Comparison of ENCODE assay signal across 18 mouse cellular contexts in genomic region chr4:111473014-111473413, GRCm38 (mm10). TPM values are rescaled to one million over a fixed set of nuclear protein-coding genes. Genes with fewer than 3 reads are reported as not detected.
DNase-seq lines count a peak whose midpoint lies in the region; ATAC-seq and TF ChIP-seq lines count a peak whose summit lies in the region.
"Had no signal": no experiment of that assay in that cellular context is flagged by ENCODE, and none has a peak within 500 bp of the region (broad histone marks: within the 10 kb centered on the region; RNA-seq: fewer than 3 reads in every experiment).

No protein-coding gene starts in this region.

- no peak overlapping the region for H3K27ac ChIP-seq in embryonic facial prominence, embryonic 14.5 days (replicated peaks; ENCODE audit: low read depth, low read length)
- no peak overlapping the region for H3K27ac ChIP-seq in embryonic facial prominence, embryonic 10.5 days (replicated peaks)
- no peak overlapping the region for H3K27ac ChIP-seq in stomach, embryonic 16.5 days (ENCODE audit: low read length)
- H3K27ac ChIP-seq in stomach, postnatal 0 days (replicated peaks) = no peak overlapping the region
- H3K27ac ChIP-seq in lung, postnatal 0 days (ENCODE audit: low read length) = no peak overlapping the region
- H3K27ac ChIP-seq: embryonic facial prominence, embryonic 12.5 days; liver, embryonic 12.5 days; lung, embryonic 15.5 days had no signal

- no peak for TF ChIP-seq EP300 in stomach, postnatal 0 days (optimal IDR thresholded peaks at IDR 0.05)
- TF ChIP-seq EP300 in lung, postnatal 0 days (IDR thresholded peaks at IDR 0.05) = no peak

- H3K9ac ChIP-seq in embryonic facial prominence, embryonic 14.5 days (ENCODE audit: low read depth, low read length) = no peak overlapping the region
- H3K9ac ChIP-seq in stomach, embryonic 16.5 days (ENCODE audit: low read length) = no peak overlapping the region
- no peak overlapping the region for H3K9ac ChIP-seq in stomach, postnatal 0 days (ENCODE audit: low read length)
- no peak overlapping the region for H3K9ac ChIP-seq in lung, postnatal 0 days (replicated peaks; ENCODE audit: low read depth)
- H3K9ac ChIP-seq: embryonic facial prominence, embryonic 12.5 days; liver, embryonic 12.5 days; lung, embryonic 15.5 days had no signal

- 38% methylated on average over 1 of the region's 1 CpGs for WGBS in embryonic facial prominence, embryonic 14.5 days
- 84% methylated on average over 1 of the region's 1 CpGs for WGBS in embryonic facial prominence, embryonic 10.5 days
- 50% methylated on average over 1 of the region's 1 CpGs for WGBS in stomach, embryonic 16.5 days
- WGBS in stomach, postnatal 0 days = 24% methylated on average over 1 of the region's 1 CpGs
- 55% methylated on average over 1 of the region's 1 CpGs for WGBS in lung, postnatal 0 days

- no peaks in the 10 kb centered on the region for H3K36me3 ChIP-seq in embryonic facial prominence, embryonic 14.5 days (ENCODE audit: control insufficient read depth, insufficient read depth, low read length)
- no peaks in the 10 kb centered on the region for H3K36me3 ChIP-seq in embryonic facial prominence, embryonic 10.5 days (replicated peaks)
- H3K36me3 ChIP-seq in stomach, embryonic 16.5 days (ENCODE audit: control insufficient read depth, insufficient read depth, low read length) = no peaks in the 10 kb centered on the region
- H3K36me3 ChIP-seq in stomach, postnatal 0 days (ENCODE audit: control insufficient read depth, insufficient read depth, low read length) = no peaks in the 10 kb centered on the region
- H3K36me3 ChIP-seq in lung, postnatal 0 days (ENCODE audit: insufficient read depth, low read length) = no peaks in the 10 kb centered on the region
- H3K36me3 ChIP-seq: embryonic facial prominence, embryonic 12.5 days; liver, embryonic 12.5 days; lung, embryonic 15.5 days had no signal

- TF ChIP-seq CTCF in stomach, postnatal 0 days (IDR thresholded peaks at IDR 0.05; ENCODE audit: low read depth) = no peak
- TF ChIP-seq CTCF in lung, postnatal 0 days (IDR thresholded peaks at IDR 0.05) = no peak

- no peak overlapping the region for H3K4me3 ChIP-seq in embryonic facial prominence, embryonic 14.5 days (ENCODE audit: low read depth, low read length)
- H3K4me3 ChIP-seq in embryonic facial prominence, embryonic 10.5 days = no peak overlapping the region
- H3K4me3 ChIP-seq in stomach, embryonic 16.5 days (replicated peaks; ENCODE audit: low read length) = no peak overlapping the region
- H3K4me3 ChIP-seq in stomach, postnatal 0 days (ENCODE audit: low read depth, low read length) = no peak overlapping the region
- H3K4me3 ChIP-seq in lung, postnatal 0 days (ENCODE audit: low read depth, low read length) = no peak overlapping the region
- H3K4me3 ChIP-seq: embryonic facial prominence, embryonic 12.5 days; erythroblast, embryonic 14.5 days; liver, embryonic 12.5 days; lung, embryonic 15.5 days had no signal

- no peaks in the 10 kb centered on the region for H3K27me3 ChIP-seq in embryonic facial prominence, embryonic 14.5 days (replicated peaks; ENCODE audit: control insufficient read depth, insufficient read depth, low read length)
- H3K27me3 ChIP-seq in embryonic facial prominence, embryonic 10.5 days (replicated peaks; ENCODE audit: low read depth, poor library complexity, severe bottlenecking) = no peaks in the 10 kb centered on the region
- no peaks in the 10 kb centered on the region for H3K27me3 ChIP-seq in stomach, embryonic 16.5 days (ENCODE audit: control insufficient read depth, insufficient read depth, low read length)
- no peaks in the 10 kb centered on the region for H3K27me3 ChIP-seq in stomach, postnatal 0 days (ENCODE audit: control insufficient read depth, insufficient read depth, low read length)
- H3K27me3 ChIP-seq in lung, postnatal 0 days (replicated peaks; ENCODE audit: insufficient read depth, low read length) = no peaks in the 10 kb centered on the region
- H3K27me3 ChIP-seq: embryonic facial prominence, embryonic 12.5 days; liver, embryonic 12.5 days; lung, embryonic 15.5 days had no signal

- no peak overlapping the region for H3K4me2 ChIP-seq in embryonic facial prominence, embryonic 14.5 days (ENCODE audit: low read depth, low read length)
- H3K4me2 ChIP-seq in stomach, embryonic 16.5 days (ENCODE audit: low read depth, low read length) = no peak overlapping the region
- H3K4me2 ChIP-seq in stomach, postnatal 0 days (replicated peaks; ENCODE audit: low read depth) = no peak overlapping the region
- H3K4me2 ChIP-seq in lung, postnatal 0 days (replicated peaks; ENCODE audit: low read depth, low read length) = no peak overlapping the region
- H3K4me2 ChIP-seq: embryonic facial prominence, embryonic 12.5 days; heart, embryonic 11.5 days; liver, embryonic 12.5 days; lung, embryonic 15.5 days had no signal

- peak; percentile 63 for DNase-seq in embryonic facial prominence, embryonic 14.5 days (ENCODE audit: low spot score)
- DNase-seq in embryonic facial prominence, embryonic 10.5 days (ENCODE audit: low spot score) = no peak
- DNase-seq in stomach, postnatal 0 days (ENCODE audit: low spot score) = no peak
- peak; percentile 68 for DNase-seq in lung, postnatal 0 days (ENCODE audit: low spot score)
- DNase-seq in layer of hippocampus, adult 11-12 months (ENCODE audit: low spot score) = no peak
- DNase-seq in thymus, adult 18-20 months = no peak
- DNase-seq in urinary bladder, postnatal 4 days (ENCODE audit: low spot score in 2 of 2) = no peak
- DNase-seq: adrenal gland, postnatal 36 days; cerebellum, adult 11-12 months; cerebellum, postnatal 14 days; kidney, adult 11 months; left cerebral cortex, postnatal 4 days had no signal

- ATAC-seq in embryonic facial prominence, embryonic 14.5 days (ENCODE audit: low read depth) = no peak
- ATAC-seq in stomach, embryonic 16.5 days (ENCODE audit: insufficient read depth, low FRiP score) = 0 out of 2 replicates have a peak, but pooled peaks have one; percentile 30
- no peak for ATAC-seq in stomach, postnatal 0 days (ENCODE audit: low FRiP score, low TSS enrichment)
- peak; percentile 79 for ATAC-seq in lung, postnatal 0 days
- ATAC-seq: liver, embryonic 12.5 days had no signal

- no peaks in the 10 kb centered on the region for H3K9me3 ChIP-seq in embryonic facial prominence, embryonic 14.5 days (ENCODE audit: control insufficient read depth, low read length)
- no peaks in the 10 kb centered on the region for H3K9me3 ChIP-seq in embryonic facial prominence, embryonic 10.5 days
- no peaks in the 10 kb centered on the region for H3K9me3 ChIP-seq in stomach, embryonic 16.5 days (replicated peaks; ENCODE audit: control insufficient read depth, low read length)
- no peaks in the 10 kb centered on the region for H3K9me3 ChIP-seq in stomach, postnatal 0 days (ENCODE audit: control insufficient read depth, low read length)
- no peaks in the 10 kb centered on the region for H3K9me3 ChIP-seq in lung, postnatal 0 days (ENCODE audit: low read length)
- H3K9me3 ChIP-seq: embryonic facial prominence, embryonic 12.5 days; liver, embryonic 12.5 days; lung, embryonic 15.5 days had no signal

- H3K4me1 ChIP-seq in embryonic facial prominence, embryonic 14.5 days (ENCODE audit: control insufficient read depth, insufficient read depth, low read length) = peaks cover 8% of the 10 kb centered on the region; the same call in 1 of the 2 replicates
- H3K4me1 ChIP-seq in embryonic facial prominence, embryonic 10.5 days = 0 out of 2 replicates have a peak, but pooled peaks cover 9% of the 10 kb centered on the region
- no peaks in the 10 kb centered on the region for H3K4me1 ChIP-seq in stomach, embryonic 16.5 days (ENCODE audit: control insufficient read depth, insufficient read depth, low read length)
- no peaks in the 10 kb centered on the region for H3K4me1 ChIP-seq in stomach, postnatal 0 days (replicated peaks; ENCODE audit: control insufficient read depth, insufficient read depth)
- H3K4me1 ChIP-seq in lung, postnatal 0 days (ENCODE audit: insufficient read depth, low read depth, low read length) = no peaks in the 10 kb centered on the region
- H3K4me1 ChIP-seq: embryonic facial prominence, embryonic 12.5 days; liver, embryonic 12.5 days had no signal

RNA-seq across cellular contexts. Expression of gene Bend5, which starts 58.2 kb away (rescaled TPM):
- 63.6 and 68.5 TPM in 2 replicates for polyA plus RNA-seq in embryonic facial prominence, embryonic 14.5 days (2014; fragmentation: Nextera tagmentation; extraction: Ambion mirVana)
- 31.0 and 35.8 TPM in 2 replicates for polyA plus RNA-seq in embryonic facial prominence, embryonic 10.5 days (2016; fragmentation: Nextera tagmentation; extraction: Ambion mirVana)
- polyA plus RNA-seq in stomach, embryonic 16.5 days (2015; fragmentation: Nextera tagmentation; extraction: Ambion mirVana) = 25.0 and 29.3 TPM in 2 replicates
- 21.7 and 22.7 TPM in 2 replicates for polyA plus RNA-seq in stomach, postnatal 0 days (2015; fragmentation: Nextera tagmentation; extraction: Ambion mirVana)
- 13.3 and 14.0 TPM in 2 replicates for polyA plus RNA-seq in lung, postnatal 0 days (2015; fragmentation: Nextera tagmentation; extraction: Ambion mirVana)
- polyA plus RNA-seq: erythroblast, embryonic 14.5 days had no signal

Comparison
In these comparisons a context has a peak if more than half of its experiments do, and no peak if none do; other contexts are left out.
1. ATAC-seq: peak in stomach, embryonic 16.5 days (single experiment) and lung, postnatal 0 days (single experiment); none in embryonic facial prominence, embryonic 14.5 days (single experiment) and stomach, postnatal 0 days (single experiment).
2. DNase-seq: peak in embryonic facial prominence, embryonic 14.5 days (single experiment) and lung, postnatal 0 days (single experiment); none in embryonic facial prominence, embryonic 10.5 days (single experiment), stomach, postnatal 0 days (single experiment), layer of hippocampus, adult 11-12 months (single experiment), thymus, adult 18-20 months (0 of 2) and urinary bladder, postnatal 4 days (0 of 2).